Mouse (Mus musculus) ES-E14 (cell line): ENCODE results near the gene Mvb12a.

Source experiments
- CHD2 ChIP-seq: IDR thresholded peaks from 2 replicates; pipeline ENCODE4 v1.6.1; 2014; ENCODE audit warnings: mild to moderate bottlenecking, low read depth, low read length, inconsistent platforms
- HCFC1 ChIP-seq: IDR thresholded peaks from 2 replicates; pipeline ENCODE4 v1.6.1; 2012; ENCODE audit warnings: low read length, inconsistent platforms, borderline replicate concordance; ENCODE audit not compliant: insufficient read depth
- MAFK ChIP-seq: IDR thresholded peaks from 2 replicates; pipeline ENCODE4 v1.6.1; 2014; ENCODE audit warnings: mild to moderate bottlenecking, low read depth, low read length, inconsistent platforms; ENCODE audit not compliant: insufficient read depth
- ZC3H11A ChIP-seq: IDR thresholded peaks from 2 replicates; pipeline ENCODE4 v1.6.1; 2012; ENCODE audit warnings: low read depth, mild to moderate bottlenecking, inconsistent platforms, low read length, borderline replicate concordance

DNA sequence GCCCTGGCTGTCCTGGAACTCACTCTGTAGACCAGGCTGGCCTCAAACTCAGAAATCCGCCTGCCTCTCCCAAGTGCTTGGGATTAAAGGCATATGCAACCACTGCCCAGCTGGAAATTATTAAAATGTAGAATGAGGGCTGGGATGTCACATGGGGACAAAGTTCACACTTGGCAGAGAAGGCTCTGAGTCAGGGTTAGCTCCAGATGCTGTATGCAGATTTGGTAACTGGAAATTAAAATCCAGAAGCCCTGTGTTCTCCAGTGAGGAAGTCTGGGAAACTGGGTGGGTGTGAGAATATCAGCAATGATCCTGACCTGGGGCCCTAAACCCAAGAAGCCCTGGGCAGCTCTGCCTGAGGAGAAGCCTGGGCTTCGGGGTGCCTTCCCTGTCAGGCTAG, 33.4 kb upstream of the Mvb12a start:
- TF ChIP-seq MAFK (no peak), CHD2 (no peak), HCFC1 (no peak), ZC3H11A (no peak)
